Mouse (Mus musculus) embryonic fibroblast, embryonic 13.5 days (primary cell): ENCODE data around the gene Tln2.

Experiments used
- CTCF ChIP-seq: IDR thresholded peaks from 2 replicates; pipeline ENCODE4 v1.5.1; 2011; ENCODE audit warnings: mild to moderate bottlenecking, control low read depth, low read length, moderate library complexity, borderline replicate concordance; ENCODE audit not compliant: insufficient read depth
- POLR2A ChIP-seq: IDR thresholded peaks from 2 replicates; pipeline ENCODE4 v1.6.1; 2011; ENCODE audit warnings: low read depth, mild to moderate bottlenecking, control low read depth, low read length, moderate library complexity

- TF ChIP-seq POLR2A (no peak), CTCF (no peak)
Measured at GRCm38 (mm10) chr9:67378772-67379171, 180.7 kb downstream of the Tln2 start.
